Mouse (Mus musculus): ENCODE results near the gene Lmod3. TPM values are rescaled to one million over a fixed set of nuclear protein-coding genes. Genes with fewer than 3 reads are reported as not detected.

Lmod3 gene
- total RNA-seq, 2 experiments from 2014 or later = not detected

DNA sequence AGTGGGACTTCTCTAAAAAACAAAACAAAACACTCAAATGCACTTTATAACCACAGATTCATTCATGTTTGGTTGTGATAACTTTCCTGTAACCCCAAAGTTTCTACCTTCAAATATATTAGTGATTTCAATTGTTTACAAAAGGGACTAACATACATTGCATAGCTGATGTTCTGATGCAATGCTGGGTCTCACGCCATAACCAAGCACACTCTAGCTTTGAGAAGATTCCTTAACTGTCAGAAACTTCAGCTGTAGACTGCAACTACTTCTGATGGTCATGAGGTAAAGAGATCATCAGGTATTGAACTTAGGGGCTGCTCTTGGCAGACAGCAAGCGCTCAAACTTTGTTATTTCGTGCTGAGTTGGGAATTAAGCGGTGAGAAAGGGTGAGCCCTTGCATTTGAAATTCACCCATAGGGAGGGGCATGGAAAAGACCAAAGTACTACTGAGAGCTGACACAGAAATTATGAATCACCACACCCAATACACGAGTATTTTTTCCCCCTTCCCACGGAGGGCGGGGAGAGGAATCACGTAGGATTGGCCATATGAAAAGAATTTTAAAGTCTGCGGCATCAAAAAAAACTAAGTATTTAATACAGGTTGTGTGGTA is 48.2 kb downstream of the Lmod3 start:
- DNase-seq (ENCODE audit: extremely low spot score in 1 of 2, low spot score in 1 of 2) = no peak

DNA sequence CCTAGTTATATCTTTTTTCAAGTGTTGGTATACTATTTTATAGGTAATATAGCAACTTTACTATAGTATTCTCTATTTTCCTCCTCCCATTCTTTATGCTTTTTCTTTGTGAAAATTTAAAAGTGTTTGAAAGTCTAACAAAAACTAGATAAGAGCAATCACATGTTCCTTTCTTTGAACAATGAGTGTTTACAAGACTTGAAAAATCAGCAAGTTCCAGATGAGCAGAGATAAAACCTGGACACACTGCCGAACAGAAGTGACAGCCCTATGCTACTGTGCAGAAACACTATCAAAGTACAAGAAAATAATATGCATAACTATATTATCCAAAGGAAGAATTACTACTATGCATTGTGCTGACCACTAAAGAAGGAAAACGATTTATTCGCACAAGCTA is 50.1 kb downstream of the Lmod3 start:
- DNase-seq (ENCODE audit: extremely low spot score in 1 of 2, low spot score in 1 of 2) = no peak

DNA sequence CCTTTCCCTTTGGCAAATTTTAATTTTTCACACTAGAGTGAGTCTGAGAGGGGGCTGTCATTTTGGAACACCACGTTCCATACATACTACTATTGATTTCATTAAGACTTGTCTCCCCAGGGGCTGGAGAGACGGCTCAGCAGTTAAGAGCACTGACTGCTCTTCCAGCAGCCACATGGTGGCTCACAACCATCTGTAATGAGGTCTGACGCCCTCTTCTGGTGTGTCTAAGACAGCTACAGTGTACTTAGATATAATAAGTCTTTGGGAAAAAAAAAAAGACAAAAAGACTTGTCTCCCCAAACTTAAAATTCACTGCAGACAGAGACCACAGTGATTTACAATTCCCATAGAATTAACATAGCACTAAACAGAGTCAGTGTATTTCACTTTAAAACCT is 52.1 kb downstream of the Lmod3 start:
- DNase-seq (ENCODE audit: extremely low spot score in 1 of 2, low spot score in 1 of 2) = no peak

Other genes with a start within 250 kb of the Lmod3 start
- gene Fam19a4, start 192.3 kb downstream of the Lmod3 start, total RNA-seq (2021) = under 1 TPM; 0.12 to 0.30 TPM
- gene Eogt, start 103.6 kb downstream of the Lmod3 start, total RNA-seq (2021) = 10 to 100 TPM; 23.5 to 27.1 TPM
- gene Tmf1, start 73.6 kb downstream of the Lmod3 start, total RNA-seq (2021) = 10 to 100 TPM; 52.0 to 53.2 TPM
- 10 to 100 TPM; 70.4 to 71.5 TPM for gene Uba3, start 47.1 kb downstream of the Lmod3 start, total RNA-seq (2021)
- 100 to 1,000 TPM; 180 to 192 TPM for gene Arl6ip5, start 42.1 kb downstream of the Lmod3 start, total RNA-seq (2021)

All from layer of hippocampus, postnatal 25 days (tissue).